Mouse (Mus musculus) MEL (cell line): ENCODE measurements around the gene Gne. TPM values are rescaled to one million over a fixed set of nuclear protein-coding genes. Genes with fewer than 3 reads are reported as not detected.
A peak's percentile ranks its signal among the peaks of the same experiment; 100 is the strongest.

ENCODE experiments used
- DNase-seq: peaks from one replicate; pipeline ENCODE4 v3.0.0; 2011; ENCODE audit warnings: low read depth, low spot score
- H3K27ac ChIP-seq: 2 replicates; pipeline ENCODE4 v1.5.1; 2012; ENCODE audit warnings: low read depth, mild to moderate bottlenecking, control low read depth, low read length, moderate library complexity; ENCODE audit not compliant: control insufficient read depth
- H3K27me3 ChIP-seq, 2 experiments: fragments of 150-350 bp in 1 of 2; sonication (generic) in 1 of 2; 2 replicates each; pipeline ENCODE4 v1.6.1; 2012; ENCODE audit warnings: low read length in 2 of 2, mild to moderate bottlenecking in 2 of 2, improper control_type of control experiment in 1 of 2, moderate library complexity in 1 of 2; ENCODE audit not compliant: insufficient read depth in 2 of 2, control insufficient read depth in 1 of 2
- H3K36me3 ChIP-seq, 2 experiments: 2 replicates each; pipeline ENCODE4 v1.6.1; 2012 to 2014; ENCODE audit warnings: low read length in 2 of 2, improper control_type of control experiment in 1 of 2, inconsistent platforms in 1 of 2, mild to moderate bottlenecking in 1 of 2; ENCODE audit not compliant: insufficient read depth in 2 of 2, control insufficient read depth in 1 of 2
- H3K4me1 ChIP-seq, 2 experiments: fragments of 150-350 bp in 1 of 2; sonication (generic) in 1 of 2; 2 replicates each; pipeline ENCODE4 v1.6.1; 2012; ENCODE audit warnings: low read length in 2 of 2, improper control_type of control experiment in 1 of 2, mild to moderate bottlenecking in 1 of 2; ENCODE audit not compliant: insufficient read depth in 2 of 2, control insufficient read depth in 1 of 2
- H3K4me3 ChIP-seq, 2 experiments: fragments of 150-350 bp in 1 of 2; sonication (generic) in 1 of 2; 2 replicates each; pipeline ENCODE4 v1.5.1; 2012; ENCODE audit warnings: low read depth in 2 of 2, low read length in 2 of 2, mild to moderate bottlenecking in 2 of 2, moderate library complexity in 2 of 2, control low read depth in 1 of 2, improper control_type of control experiment in 1 of 2; ENCODE audit not compliant: control insufficient read depth in 1 of 2, insufficient read depth in 1 of 2
- H3K79me2 ChIP-seq: 2 replicates; pipeline ENCODE4 v1.6.1; 2012; ENCODE audit warnings: mild to moderate bottlenecking, low read length, moderate library complexity; ENCODE audit not compliant: control insufficient read depth, poor library complexity, insufficient read depth
- H3K9ac ChIP-seq: 2 replicates; pipeline ENCODE4 v1.6.1; 2012; ENCODE audit warnings: low read depth, mild to moderate bottlenecking, control low read depth, low read length, moderate library complexity; ENCODE audit not compliant: control insufficient read depth, poor library complexity, severe bottlenecking
- H3K9me3 ChIP-seq: fragments of 150-350 bp; sonication (generic); replicated peaks from 2 replicates; pipeline ENCODE4 v1.6.1; 2012; ENCODE audit warnings: mild to moderate bottlenecking, low read length, improper control_type of control experiment, moderate library complexity; ENCODE audit not compliant: insufficient read depth
- BHLHE40 ChIP-seq: IDR thresholded peaks from 2 replicates; pipeline ENCODE4 v1.6.1; 2012; ENCODE audit warnings: low read depth, mild to moderate bottlenecking, inconsistent platforms, low read length, improper control_type of control experiment, borderline replicate concordance
- CHD1 ChIP-seq: IDR thresholded peaks from 2 replicates; pipeline ENCODE4 v1.6.1; 2012; ENCODE audit warnings: low read depth, mild to moderate bottlenecking, inconsistent platforms, low read length, improper control_type of control experiment
- CHD2 ChIP-seq: IDR thresholded peaks from 2 replicates; pipeline ENCODE4 v1.6.1; 2011; ENCODE audit warnings: low read length, improper control_type of control experiment
- CTCF ChIP-seq, 3 experiments: IDR thresholded peaks in 2 of 3; conservative IDR thresholded peaks in 1 of 3; 2 replicates each; pipeline ENCODE4 v1.5.1; 2011 to 2012; ENCODE audit warnings: low read length in 3 of 3, low read depth in 2 of 3, mild to moderate bottlenecking in 2 of 3, improper control_type of control experiment in 1 of 3, inconsistent platforms in 1 of 3, mixed read lengths in 1 of 3, moderate library complexity in 1 of 3; ENCODE audit not compliant: control insufficient read depth in 1 of 3, insufficient read depth in 1 of 3, poor library complexity in 1 of 3, severe bottlenecking in 1 of 3
- ELF1 ChIP-seq: IDR thresholded peaks from 2 replicates; pipeline ENCODE4 v1.6.1; 2014; ENCODE audit warnings: low read depth, mild to moderate bottlenecking, inconsistent platforms, low read length, improper control_type of control experiment, moderate library complexity
- ETS1 ChIP-seq: IDR thresholded peaks from 2 replicates; pipeline ENCODE4 v1.6.1; 2012; ENCODE audit warnings: low read depth, mild to moderate bottlenecking, inconsistent platforms, low read length, improper control_type of control experiment, moderate library complexity
- GABPA ChIP-seq: IDR thresholded peaks from 2 replicates; pipeline ENCODE4 v1.6.1; 2012; ENCODE audit warnings: low read depth, mild to moderate bottlenecking, inconsistent platforms, low read length, improper control_type of control experiment, moderate library complexity
- GATA1 ChIP-seq: IDR thresholded peaks from 2 replicates; pipeline ENCODE4 v1.6.1; 2011; ENCODE audit warnings: low read depth, low read length, improper control_type of control experiment
- HCFC1 ChIP-seq: IDR thresholded peaks from 2 replicates; pipeline ENCODE4 v1.6.1; 2012; ENCODE audit warnings: low read depth, mild to moderate bottlenecking, inconsistent platforms, low read length, improper control_type of control experiment, moderate library complexity
- JUND ChIP-seq: IDR thresholded peaks from 2 replicates; pipeline ENCODE4 v1.6.1; 2011; ENCODE audit warnings: low read depth, mild to moderate bottlenecking, improper control_type of control experiment, low read length
- MAFK ChIP-seq: IDR thresholded peaks from 2 replicates; pipeline ENCODE4 v1.6.1; 2011; ENCODE audit warnings: low read depth, mild to moderate bottlenecking, low read length, improper control_type of control experiment, borderline replicate concordance
- MAX ChIP-seq: IDR thresholded peaks from 2 replicates; pipeline ENCODE4 v1.6.1; 2011; ENCODE audit warnings: low read length, improper control_type of control experiment
- MXI1 ChIP-seq: IDR thresholded peaks from 2 replicates; pipeline ENCODE4 v1.6.1; 2011; ENCODE audit warnings: mild to moderate bottlenecking, low read depth, low read length, improper control_type of control experiment
- MYB ChIP-seq: IDR thresholded peaks from 2 replicates; pipeline ENCODE4 v1.6.1; 2011; ENCODE audit warnings: mild to moderate bottlenecking, low read depth, low read length, improper control_type of control experiment
- MYC ChIP-seq: IDR thresholded peaks from 2 replicates; pipeline ENCODE4 v1.6.1; 2011; ENCODE audit warnings: low read depth, mild to moderate bottlenecking, low read length, improper control_type of control experiment, moderate library complexity
- NRF1 ChIP-seq: IDR thresholded peaks from 2 replicates; pipeline ENCODE4 v1.6.1; 2014; ENCODE audit warnings: low read depth, mild to moderate bottlenecking, inconsistent platforms, low read length, improper control_type of control experiment, moderate library complexity; ENCODE audit not compliant: poor library complexity, insufficient read depth, severe bottlenecking
- POLR2AphosphoS5 ChIP-seq: IDR thresholded peaks from 2 replicates; pipeline ENCODE4 v1.6.1; 2012; ENCODE audit warnings: low read depth, borderline replicate concordance, mild to moderate bottlenecking, inconsistent platforms, low read length, moderate library complexity, mixed read lengths
- SIN3A ChIP-seq: IDR thresholded peaks from 2 replicates; pipeline ENCODE4 v1.6.1; 2012; ENCODE audit warnings: low read length, improper control_type of control experiment, inconsistent platforms
- SMC3 ChIP-seq: IDR thresholded peaks from 2 replicates; pipeline ENCODE4 v1.6.1; 2011; ENCODE audit warnings: low read depth, low read length, improper control_type of control experiment
- UBTF ChIP-seq: IDR thresholded peaks from 2 replicates; pipeline ENCODE4 v1.6.1; 2012; ENCODE audit warnings: low read depth, mild to moderate bottlenecking, inconsistent platforms, low read length, improper control_type of control experiment, moderate library complexity, borderline replicate concordance; ENCODE audit not compliant: insufficient read depth
- ZC3H11A ChIP-seq: IDR thresholded peaks from 2 replicates; pipeline ENCODE4 v1.6.1; 2012; ENCODE audit warnings: low read depth, mild to moderate bottlenecking, inconsistent platforms, low read length, improper control_type of control experiment
- ZNF384 ChIP-seq: IDR thresholded peaks from 2 replicates; pipeline ENCODE4 v1.6.1; 2012; ENCODE audit warnings: low read depth, mild to moderate bottlenecking, inconsistent platforms, low read length, improper control_type of control experiment
- polyA plus RNA-seq, 2 experiments: library from polyadenylated mRNA; stranded (reverse) in 1 of 2; unstranded in 1 of 2; fragments of >175 nt in 1 of 2; fragments of >200 nt in 1 of 2; gene quantifications; 2 replicates each; pipeline versions ENCODE4 v1.2.1 to v1.2.4; 2012; ENCODE audit warnings: low replicate concordance in 2 of 2, low read depth in 1 of 2; ENCODE audit not compliant: insufficient read length in 2 of 2, insufficient read depth in 1 of 2, missing spikeins in 1 of 2
- total RNA-seq: library from RNA; depleted of rRNA; stranded (reverse); fragments of 300-350 nt; gene quantifications from 2 replicates; pipeline ENCODE4 v1.2.3, GENCODE M21; 2012

Gene Gne
- total and polyA plus RNA-seq, 3 experiments = 32.4 to 127 (median 53.0) TPM

GRCm38 (mm10) chr4:44072873-44073441 is 11.0 kb downstream of the Gne start:
- Histone ChIP-seq H3K27ac (peak overlapping the region; percentile 81), H3K9ac (peak overlapping the region; percentile 77), H3K4me3 (peak overlapping the region; percentile 70 to 87), H3K36me3 (peaks cover 0 to 23% of the 10 kb centered on the region in 2 experiments; a peak in 2 of 4 replicates)
- TF ChIP-seq GABPA (no peak), GATA1 (no peak), MAX (peak; percentile 88), HCFC1 (no peak), MYB (no peak), JUND (no peak), SIN3A (peak; percentile 35; the same call in 1 of the 2 replicates), ZNF384 (peak; percentile 68), ELF1 (no peak), POLR2AphosphoS5 (no peak), BHLHE40 (no peak), SMC3 (0 out of 2 replicates have a peak, but pooled peaks have one; percentile 6), MXI1 (peak; percentile 93), UBTF (no peak), CHD1 (no peak), ZC3H11A (no peak), ETS1 (no peak), MYC (peak; percentile 96), NRF1 (no peak), CHD2 (no peak), CTCF (IDR thresholded peaks at IDR 0.05 in 2 of 3, conservative IDR thresholded peaks at IDR 0.05 in 1 of 3; ENCODE audit: control insufficient read depth in 1 of 3, insufficient read depth in 1 of 3, low read depth in 2 of 3, low read length in 3 of 3, poor library complexity in 1 of 3, severe bottlenecking in 1 of 3) (no peak), MAFK (no peak)
- TF ChIP-seq, all 39 proteins: peak for 6
- DNase-seq = no peak
- no peaks in the 10 kb centered on the region for H3K27me3 ChIP-seq
- H3K9me3 ChIP-seq = no peaks in the 10 kb centered on the region
- H3K79me2 ChIP-seq = peaks cover 27% of the 10 kb centered on the region
- peaks cover 16 to 18% of the 10 kb centered on the region in 2 experiments for H3K4me1 ChIP-seq
